Mouse (Mus musculus): ENCODE data around the gene Tmem56. TPM values are rescaled to one million over a fixed set of nuclear protein-coding genes. Genes with fewer than 3 reads are reported as not detected.

Tmem56 gene
- polyA plus RNA-seq, 1 experiment, result 227 TPM

DNA sequence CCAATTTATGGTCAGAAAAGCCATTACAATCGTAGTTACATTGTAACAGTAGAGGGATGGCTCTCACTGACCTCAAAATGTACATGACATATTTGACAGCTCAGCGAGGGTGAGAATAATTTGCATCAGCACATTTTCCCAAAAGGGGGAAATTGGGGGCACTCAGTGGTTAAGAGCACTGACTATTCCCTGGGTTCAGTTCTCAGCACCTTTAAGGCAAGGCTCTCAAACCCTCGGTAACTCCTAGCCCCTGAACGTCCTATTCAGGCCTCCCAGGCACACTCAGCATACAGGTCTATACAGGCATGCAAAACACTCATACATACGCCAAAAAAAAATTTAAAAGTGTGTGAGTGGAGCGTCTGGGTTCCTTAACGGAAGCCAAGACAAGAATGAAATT, 112.3 kb downstream of the Tmem56 start:
- H3K36me3 ChIP-seq (ENCODE audit: control insufficient read depth, insufficient read depth, low read length), result no peaks in the 10 kb centered on the region
- no peaks in the 10 kb centered on the region for H3K27me3 ChIP-seq (ENCODE audit: control insufficient read depth, insufficient read depth, low read length)
- no peak overlapping the region for H3K4me3 ChIP-seq (ENCODE audit: control insufficient read depth, low read depth, low read length)
- no peak overlapping the region for H3K27ac ChIP-seq (ENCODE audit: control insufficient read depth, insufficient read depth, low read depth, low read length)
- H3K4me1 ChIP-seq (ENCODE audit: control insufficient read depth, insufficient read depth, low read length), result no peaks in the 10 kb centered on the region; the same call in 1 of the 2 replicates
- no peak for TF ChIP-seq POLR2A (IDR thresholded peaks at IDR 0.05; ENCODE audit: control insufficient read depth, low read depth, low read length)
- TF ChIP-seq CTCF (IDR thresholded peaks at IDR 0.05; ENCODE audit: control insufficient read depth, insufficient read depth, insufficient replicate concordance, low read depth, low read length), result no peak

- H3K36me3 ChIP-seq (ENCODE audit: control insufficient read depth, insufficient read depth, low read length), result no peaks in the 10 kb centered on the region
- TF ChIP-seq CTCF (IDR thresholded peaks at IDR 0.05; ENCODE audit: control insufficient read depth, insufficient read depth, insufficient replicate concordance, low read depth, low read length) (no peak), POLR2A (IDR thresholded peaks at IDR 0.05; ENCODE audit: control insufficient read depth, low read depth, low read length) (no peak)
- H3K4me3 ChIP-seq (ENCODE audit: control insufficient read depth, low read depth, low read length), result no peak overlapping the region
- no peaks in the 10 kb centered on the region; the same call in 1 of the 2 replicates for H3K4me1 ChIP-seq (ENCODE audit: control insufficient read depth, insufficient read depth, low read length)
- no peaks in the 10 kb centered on the region for H3K27me3 ChIP-seq (ENCODE audit: control insufficient read depth, insufficient read depth, low read length)
- no peak overlapping the region for H3K27ac ChIP-seq (ENCODE audit: control insufficient read depth, insufficient read depth, low read depth, low read length)
Measured at GRCm38 (mm10) chr3:121169092-121169942, 113.6 kb downstream of the Tmem56 start.

DNA sequence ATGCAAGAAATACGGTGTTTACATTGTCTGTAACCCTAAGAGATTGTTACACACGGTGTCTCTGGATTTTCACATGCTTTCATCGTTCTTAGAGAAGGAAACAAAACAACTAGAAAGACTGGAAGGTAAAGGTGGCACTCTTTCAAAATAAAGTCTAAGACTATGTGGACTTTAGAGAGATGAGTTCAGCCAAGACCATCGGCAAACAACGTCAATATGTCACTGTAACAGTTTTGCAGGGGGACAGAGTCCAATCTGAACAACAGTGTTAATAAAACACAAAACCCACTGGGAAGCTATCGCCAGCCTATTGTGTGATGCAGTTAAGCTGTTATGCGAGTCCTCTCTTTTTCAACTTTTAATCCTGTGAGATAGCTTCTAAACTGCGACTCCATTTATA, 114.3 kb downstream of the Tmem56 start:
- no peak for TF ChIP-seq POLR2A (IDR thresholded peaks at IDR 0.05; ENCODE audit: control insufficient read depth, low read depth, low read length)
- TF ChIP-seq CTCF (IDR thresholded peaks at IDR 0.05; ENCODE audit: control insufficient read depth, insufficient read depth, insufficient replicate concordance, low read depth, low read length), result no peak
- Histone ChIP-seq H3K4me1 (ENCODE audit: control insufficient read depth, insufficient read depth, low read length) (no peaks in the 10 kb centered on the region; the same call in 1 of the 2 replicates), H3K27me3 (ENCODE audit: control insufficient read depth, insufficient read depth, low read length) (no peaks in the 10 kb centered on the region), H3K4me3 (ENCODE audit: control insufficient read depth, low read depth, low read length) (no peak overlapping the region), H3K27ac (ENCODE audit: control insufficient read depth, insufficient read depth, low read depth, low read length) (no peak overlapping the region), H3K36me3 (ENCODE audit: control insufficient read depth, insufficient read depth, low read length) (no peaks in the 10 kb centered on the region)

GRCm38 (mm10) chr3:121163271-121163819, 119.6 kb downstream of the Tmem56 start:
- H3K27ac ChIP-seq (ENCODE audit: control insufficient read depth, insufficient read depth, low read depth, low read length), result no peak overlapping the region
- H3K4me1 ChIP-seq (ENCODE audit: control insufficient read depth, insufficient read depth, low read length), result no peaks in the 10 kb centered on the region
- H3K27me3 ChIP-seq (ENCODE audit: control insufficient read depth, insufficient read depth, low read length), result no peaks in the 10 kb centered on the region
- H3K4me3 ChIP-seq (ENCODE audit: control insufficient read depth, low read depth, low read length), result no peak overlapping the region
- TF ChIP-seq POLR2A (IDR thresholded peaks at IDR 0.05; ENCODE audit: control insufficient read depth, low read depth, low read length), result no peak
- TF ChIP-seq CTCF (IDR thresholded peaks at IDR 0.05; ENCODE audit: control insufficient read depth, insufficient read depth, insufficient replicate concordance, low read depth, low read length), result peak; percentile 94; the same call in 1 of the 2 replicates
- no peaks in the 10 kb centered on the region for H3K36me3 ChIP-seq (ENCODE audit: control insufficient read depth, insufficient read depth, low read length)

DNA sequence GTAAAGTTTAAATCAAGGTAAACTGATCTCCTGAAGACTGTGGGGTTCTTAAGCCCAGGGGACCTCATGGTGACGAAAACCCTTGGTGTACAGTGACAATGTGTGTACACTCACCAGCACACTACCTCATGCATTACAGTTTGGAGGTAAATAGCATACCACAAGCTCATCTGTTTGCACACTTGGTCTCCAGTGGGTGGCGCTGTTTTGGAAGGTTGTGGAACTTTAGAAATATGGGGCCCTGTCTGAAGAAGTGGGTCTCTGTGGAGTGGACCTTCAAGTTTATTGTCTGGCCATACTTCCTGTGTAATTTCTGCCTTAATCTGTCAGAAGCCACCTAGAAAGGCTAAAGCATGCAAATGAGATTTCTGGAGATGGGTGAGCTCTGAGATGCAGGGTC, 121.2 kb downstream of the Tmem56 start:
- Histone ChIP-seq H3K36me3 (ENCODE audit: control insufficient read depth, insufficient read depth, low read length) (no peaks in the 10 kb centered on the region), H3K4me3 (ENCODE audit: control insufficient read depth, low read depth, low read length) (no peak overlapping the region), H3K4me1 (ENCODE audit: control insufficient read depth, insufficient read depth, low read length) (no peaks in the 10 kb centered on the region), H3K27me3 (ENCODE audit: control insufficient read depth, insufficient read depth, low read length) (no peaks in the 10 kb centered on the region), H3K27ac (ENCODE audit: control insufficient read depth, insufficient read depth, low read depth, low read length) (no peak overlapping the region)
- no peak for TF ChIP-seq POLR2A (IDR thresholded peaks at IDR 0.05; ENCODE audit: control insufficient read depth, low read depth, low read length)
- no peak for TF ChIP-seq CTCF (IDR thresholded peaks at IDR 0.05; ENCODE audit: control insufficient read depth, insufficient read depth, insufficient replicate concordance, low read depth, low read length)

DNA sequence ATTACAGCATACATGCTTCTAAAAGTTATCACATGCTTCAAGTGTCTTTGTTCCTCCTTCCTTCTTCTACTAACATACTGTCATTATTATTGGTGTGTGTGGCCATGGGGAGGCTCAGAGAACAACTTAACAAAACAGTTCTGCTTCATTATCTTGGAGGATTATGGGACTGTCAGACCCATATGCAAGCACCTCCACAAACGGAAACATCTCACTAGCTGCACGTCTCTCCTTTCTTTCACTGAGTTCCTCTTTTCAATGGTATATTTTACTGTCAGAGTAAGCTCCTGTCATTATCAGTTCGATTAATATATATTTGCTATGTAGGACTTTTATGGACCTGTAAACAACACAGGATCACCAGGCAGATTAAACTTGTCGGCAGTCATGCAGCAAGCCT, 122.5 kb downstream of the Tmem56 start:
- no peak for TF ChIP-seq POLR2A (IDR thresholded peaks at IDR 0.05; ENCODE audit: control insufficient read depth, low read depth, low read length)
- TF ChIP-seq CTCF (IDR thresholded peaks at IDR 0.05; ENCODE audit: control insufficient read depth, insufficient read depth, insufficient replicate concordance, low read depth, low read length), result no peak
- H3K27ac ChIP-seq (ENCODE audit: control insufficient read depth, insufficient read depth, low read depth, low read length), result no peak overlapping the region

DNA sequence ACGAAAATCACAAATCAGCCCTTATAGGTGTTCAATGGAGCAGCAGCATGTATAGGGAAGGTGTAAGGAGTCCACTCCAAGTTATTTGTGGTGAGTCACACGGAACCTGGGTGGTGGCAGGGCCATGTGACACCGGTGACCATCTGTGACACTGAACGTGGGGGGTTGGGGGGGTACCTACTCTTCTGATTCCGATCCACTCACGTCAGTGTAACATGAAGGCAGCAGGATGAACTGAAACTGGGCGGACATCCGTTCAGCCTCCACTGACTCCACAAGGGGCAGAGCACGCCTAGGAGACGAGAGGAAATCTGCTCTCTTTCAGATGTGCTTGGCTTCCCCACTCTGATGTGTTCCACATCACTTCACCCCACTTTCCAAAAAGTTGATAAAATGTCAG, 123.3 kb downstream of the Tmem56 start:
- Histone ChIP-seq H3K4me1 (ENCODE audit: control insufficient read depth, insufficient read depth, low read length) (no peaks in the 10 kb centered on the region), H3K36me3 (ENCODE audit: control insufficient read depth, insufficient read depth, low read length) (no peaks in the 10 kb centered on the region), H3K27ac (ENCODE audit: control insufficient read depth, insufficient read depth, low read depth, low read length) (no peak overlapping the region), H3K4me3 (ENCODE audit: control insufficient read depth, low read depth, low read length) (no peak overlapping the region), H3K27me3 (ENCODE audit: control insufficient read depth, insufficient read depth, low read length) (no peaks in the 10 kb centered on the region)
- no peak for TF ChIP-seq POLR2A (IDR thresholded peaks at IDR 0.05; ENCODE audit: control insufficient read depth, low read depth, low read length)
- TF ChIP-seq CTCF (IDR thresholded peaks at IDR 0.05; ENCODE audit: control insufficient read depth, insufficient read depth, insufficient replicate concordance, low read depth, low read length), result no peak

More for the DNA sequence above, 122.5 kb downstream of the Tmem56 start:
- Histone ChIP-seq H3K4me3 (ENCODE audit: control insufficient read depth, low read depth, low read length) (no peak overlapping the region), H3K4me1 (ENCODE audit: control insufficient read depth, insufficient read depth, low read length) (no peaks in the 10 kb centered on the region), H3K27me3 (ENCODE audit: control insufficient read depth, insufficient read depth, low read length) (no peaks in the 10 kb centered on the region), H3K36me3 (ENCODE audit: control insufficient read depth, insufficient read depth, low read length) (no peaks in the 10 kb centered on the region)

Data from testis, adult 2 months (tissue).